Mouse (Mus musculus): ENCODE data around the gene H2-DMb2. TPM values are rescaled to one million over a fixed set of nuclear protein-coding genes. Genes with fewer than 3 reads are reported as not detected.

Gene H2-DMb2
- polyA plus RNA-seq, 1 experiment = not detected

- Histone ChIP-seq H3K36me3 (ENCODE audit: control insufficient read depth, insufficient read depth, low read length, poor library complexity, severe bottlenecking) (no peaks in the 10 kb centered on the region), H3K4me3 (ENCODE audit: low read depth, low read length) (no peak overlapping the region), H3K9me3 (replicated peaks; ENCODE audit: control insufficient read depth, insufficient read depth, low read length, poor library complexity, severe bottlenecking) (peaks cover 9% of the 10 kb centered on the region), H3K27ac (ENCODE audit: insufficient read depth, low read length) (no peak overlapping the region), H3K4me1 (ENCODE audit: control insufficient read depth, insufficient read depth, low read length) (no peaks in the 10 kb centered on the region), H3K27me3 (ENCODE audit: control insufficient read depth, insufficient read depth, low read length, poor library complexity, severe bottlenecking) (no peaks in the 10 kb centered on the region), H3K9ac (ENCODE audit: low read depth, poor library complexity, severe bottlenecking) (no peak overlapping the region)
- TF ChIP-seq CTCF (IDR thresholded peaks at IDR 0.05; ENCODE audit: low read depth, low read length) (no peak), EP300 (IDR thresholded peaks at IDR 0.05; ENCODE audit: insufficient read depth, low read depth, low read length) (no peak), POLR2A (IDR thresholded peaks at IDR 0.05; ENCODE audit: insufficient read depth, low read length) (no peak)
Measured at GRCm38 (mm10) chr17:34177179-34177578, 34.1 kb downstream of the H2-DMb2 start.

- Histone ChIP-seq H3K36me3 (ENCODE audit: control insufficient read depth, insufficient read depth, low read length, poor library complexity, severe bottlenecking) (no peaks in the 10 kb centered on the region), H3K4me3 (ENCODE audit: low read depth, low read length) (no peak overlapping the region), H3K27me3 (ENCODE audit: control insufficient read depth, insufficient read depth, low read length, poor library complexity, severe bottlenecking) (no peaks in the 10 kb centered on the region), H3K9ac (ENCODE audit: low read depth, poor library complexity, severe bottlenecking) (no peak overlapping the region), H3K9me3 (replicated peaks; ENCODE audit: control insufficient read depth, insufficient read depth, low read length, poor library complexity, severe bottlenecking) (peaks cover 4% of the 10 kb centered on the region; the same call in 1 of the 2 replicates), H3K4me1 (ENCODE audit: control insufficient read depth, insufficient read depth, low read length) (no peaks in the 10 kb centered on the region), H3K27ac (ENCODE audit: insufficient read depth, low read length) (no peak overlapping the region)
- TF ChIP-seq CTCF (IDR thresholded peaks at IDR 0.05; ENCODE audit: low read depth, low read length) = no peak
- TF ChIP-seq EP300 (IDR thresholded peaks at IDR 0.05; ENCODE audit: insufficient read depth, low read depth, low read length) = no peak
- TF ChIP-seq POLR2A (IDR thresholded peaks at IDR 0.05; ENCODE audit: insufficient read depth, low read length) = no peak
Measured at GRCm38 (mm10) chr17:34179019-34179418, 35.9 kb downstream of the H2-DMb2 start.

GRCm38 (mm10) chr17:34179913-34180859 lies 37.1 kb downstream of the H2-DMb2 start:
- Histone ChIP-seq H3K4me3 (ENCODE audit: low read depth, low read length) (no peak overlapping the region), H3K4me1 (ENCODE audit: control insufficient read depth, insufficient read depth, low read length) (no peaks in the 10 kb centered on the region), H3K9me3 (replicated peaks; ENCODE audit: control insufficient read depth, insufficient read depth, low read length, poor library complexity, severe bottlenecking) (peaks cover 4% of the 10 kb centered on the region; the same call in 1 of the 2 replicates), H3K27ac (ENCODE audit: insufficient read depth, low read length) (no peak overlapping the region), H3K36me3 (ENCODE audit: control insufficient read depth, insufficient read depth, low read length, poor library complexity, severe bottlenecking) (no peaks in the 10 kb centered on the region), H3K27me3 (ENCODE audit: control insufficient read depth, insufficient read depth, low read length, poor library complexity, severe bottlenecking) (no peaks in the 10 kb centered on the region), H3K9ac (ENCODE audit: low read depth, poor library complexity, severe bottlenecking) (no peak overlapping the region)
- TF ChIP-seq EP300 (IDR thresholded peaks at IDR 0.05; ENCODE audit: insufficient read depth, low read depth, low read length) (no peak), POLR2A (IDR thresholded peaks at IDR 0.05; ENCODE audit: insufficient read depth, low read length) (no peak), CTCF (IDR thresholded peaks at IDR 0.05; ENCODE audit: low read depth, low read length) (no peak)

- H3K4me3 ChIP-seq (ENCODE audit: low read depth, low read length) = no peak overlapping the region
- H3K9ac ChIP-seq (ENCODE audit: low read depth, poor library complexity, severe bottlenecking) = no peak overlapping the region
- H3K9me3 ChIP-seq (replicated peaks; ENCODE audit: control insufficient read depth, insufficient read depth, low read length, poor library complexity, severe bottlenecking) = no peaks in the 10 kb centered on the region
- no peaks in the 10 kb centered on the region for H3K36me3 ChIP-seq (ENCODE audit: control insufficient read depth, insufficient read depth, low read length, poor library complexity, severe bottlenecking)
- H3K27ac ChIP-seq (ENCODE audit: insufficient read depth, low read length) = no peak overlapping the region
- no peaks in the 10 kb centered on the region for H3K4me1 ChIP-seq (ENCODE audit: control insufficient read depth, insufficient read depth, low read length)
- H3K27me3 ChIP-seq (ENCODE audit: control insufficient read depth, insufficient read depth, low read length, poor library complexity, severe bottlenecking) = no peaks in the 10 kb centered on the region
- TF ChIP-seq EP300 (IDR thresholded peaks at IDR 0.05; ENCODE audit: insufficient read depth, low read depth, low read length) = no peak
- no peak for TF ChIP-seq POLR2A (IDR thresholded peaks at IDR 0.05; ENCODE audit: insufficient read depth, low read length)
- no peak for TF ChIP-seq CTCF (IDR thresholded peaks at IDR 0.05; ENCODE audit: low read depth, low read length)
Measured at GRCm38 (mm10) chr17:34183564-34184219, 40.6 kb downstream of the H2-DMb2 start.

DNA sequence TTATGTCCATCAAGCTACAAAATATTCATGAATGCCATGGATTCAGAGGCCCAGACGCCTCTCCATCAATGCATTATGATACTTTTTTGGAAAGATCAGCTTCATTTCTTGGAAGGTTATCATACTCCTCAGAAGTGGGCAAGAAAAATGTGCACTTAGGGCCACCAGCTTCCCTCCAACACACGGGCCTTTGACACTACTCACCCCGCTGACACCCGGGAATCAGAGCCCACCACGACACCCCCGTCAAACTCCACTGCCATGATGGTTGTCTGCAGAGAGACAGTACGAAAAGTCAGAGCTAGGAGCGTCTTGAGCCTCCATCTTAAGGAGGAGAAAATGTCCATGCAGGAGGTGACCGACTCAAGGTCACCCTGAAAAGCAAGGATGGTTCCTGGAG lies 42.4 kb downstream of the H2-DMb2 start:
- no peaks in the 10 kb centered on the region for H3K9me3 ChIP-seq (replicated peaks; ENCODE audit: control insufficient read depth, insufficient read depth, low read length, poor library complexity, severe bottlenecking)
- H3K4me1 ChIP-seq (ENCODE audit: control insufficient read depth, insufficient read depth, low read length) = no peaks in the 10 kb centered on the region
- TF ChIP-seq EP300 (IDR thresholded peaks at IDR 0.05; ENCODE audit: insufficient read depth, low read depth, low read length) (no peak), CTCF (IDR thresholded peaks at IDR 0.05; ENCODE audit: low read depth, low read length) (no peak), POLR2A (IDR thresholded peaks at IDR 0.05; ENCODE audit: insufficient read depth, low read length) (no peak)
- H3K36me3 ChIP-seq (ENCODE audit: control insufficient read depth, insufficient read depth, low read length, poor library complexity, severe bottlenecking) = no peaks in the 10 kb centered on the region
- no peak overlapping the region for H3K9ac ChIP-seq (ENCODE audit: low read depth, poor library complexity, severe bottlenecking)
- H3K27me3 ChIP-seq (ENCODE audit: control insufficient read depth, insufficient read depth, low read length, poor library complexity, severe bottlenecking) = no peaks in the 10 kb centered on the region
- H3K4me3 ChIP-seq (ENCODE audit: low read depth, low read length) = no peak overlapping the region
- H3K27ac ChIP-seq (ENCODE audit: insufficient read depth, low read length) = no peak overlapping the region

Data from ES-Bruce4 (cell line).